Mouse (Mus musculus): ENCODE results near the gene Zfp428. TPM values are rescaled to one million over a fixed set of nuclear protein-coding genes. Genes with fewer than 3 reads are reported as not detected.
"Not testable (repeated sequence)": the region's sequence is repeated elsewhere in the genome, so short reads cannot be mapped to it uniquely, and the experiment has no call there.

Gene Zfp428
- total and polyA plus RNA-seq, 2 experiments from 2014 or later = 209 to 297 TPM

DNA sequence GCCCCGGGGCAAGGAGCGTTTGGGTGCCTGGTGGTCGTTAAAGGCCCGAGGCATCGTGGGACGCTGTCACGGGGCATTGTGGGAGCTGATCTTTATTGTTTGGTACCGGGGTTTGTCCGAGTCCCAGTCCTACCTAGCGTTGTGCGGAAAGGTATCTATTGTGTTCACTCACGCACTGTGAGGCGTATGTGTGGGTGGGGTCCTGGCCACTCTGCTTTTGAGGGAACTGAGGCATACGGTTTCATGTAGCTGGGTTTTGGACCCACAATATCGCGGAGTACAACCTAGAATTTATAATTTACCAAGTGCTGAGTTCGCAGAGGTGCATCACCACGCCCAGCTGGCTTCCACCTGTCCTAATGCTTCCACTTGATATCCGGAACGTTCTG lies 914 bp downstream of the Zfp428 start:
- H3K4me1 ChIP-seq (ENCODE audit: insufficient read depth, low read length) = peaks cover 14% of the 10 kb centered on the region
- ATAC-seq (ENCODE audit: low FRiP score) (no peak), DNase-seq (ENCODE audit: low spot score) (no peak)
- no peak for TF ChIP-seq CTCF (IDR thresholded peaks at IDR 0.05)
- peaks cover 22% of the 10 kb centered on the region for H3K36me3 ChIP-seq (ENCODE audit: insufficient read depth, low read length)
- peak overlapping the region; percentile 65 for H3K4me2 ChIP-seq (ENCODE audit: low read depth, low read length, poor library complexity, severe bottlenecking)
- H3K9me3 ChIP-seq (ENCODE audit: low read length) = no peaks in the 10 kb centered on the region
- no peaks in the 10 kb centered on the region for H3K27me3 ChIP-seq (ENCODE audit: insufficient read depth, low read length)
- peak overlapping the region; percentile 99 for H3K27ac ChIP-seq (ENCODE audit: low read depth, low read length)
- peak overlapping the region; percentile 93 for H3K9ac ChIP-seq (replicated peaks; ENCODE audit: low read length, poor library complexity, severe bottlenecking)
- WGBS = under 1% methylated on average over 20 of the region's 20 CpGs
- H3K4me3 ChIP-seq (ENCODE audit: low read depth, low read length) = peak overlapping the region; percentile 63

DNA sequence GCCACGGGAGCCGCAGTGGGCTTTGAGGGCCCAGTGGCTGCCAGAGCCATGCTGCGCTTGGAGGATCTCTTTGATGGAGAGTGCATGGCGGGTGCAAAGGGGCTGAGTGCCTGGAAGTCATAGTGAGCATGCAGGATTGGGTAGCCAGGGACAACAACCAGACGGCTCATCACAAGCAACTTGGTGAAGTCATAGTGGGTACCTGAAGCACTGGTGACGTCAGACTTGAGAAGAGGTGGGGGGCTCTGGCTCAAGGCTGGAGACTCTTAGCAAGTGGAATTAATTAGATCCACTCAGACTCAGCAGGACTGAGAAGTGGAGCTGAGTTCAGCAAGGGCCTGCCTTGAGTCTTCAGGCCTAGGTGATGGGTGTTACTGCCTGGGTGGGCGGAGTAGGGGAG lies 5.5 kb downstream of the Zfp428 start, which contains the start of gene AC161166.1:
AC161166.1 (minus strand) TSS at position 101 of the 400 bp plus-strand sequence.
- TF ChIP-seq CTCF (IDR thresholded peaks at IDR 0.05) = no peak
- Histone ChIP-seq H3K9ac (replicated peaks; ENCODE audit: low read length, poor library complexity, severe bottlenecking) (0 out of 2 replicates have a peak within 1 kb of the TSS, but pooled peaks have one; percentile 8), H3K27ac (ENCODE audit: low read depth, low read length) (no peak within 1 kb of the TSS), H3K27me3 (ENCODE audit: insufficient read depth, low read length) (no peaks in the 10 kb centered on the region), H3K9me3 (ENCODE audit: low read length) (no peaks in the 10 kb centered on the region), H3K4me3 (ENCODE audit: low read depth, low read length) (no peak within 1 kb of the TSS), H3K4me1 (ENCODE audit: insufficient read depth, low read length) (peaks cover 6% of the 10 kb centered on the region), H3K4me2 (ENCODE audit: low read depth, low read length, poor library complexity, severe bottlenecking) (no peak within 1 kb of the TSS), H3K36me3 (ENCODE audit: insufficient read depth, low read length) (peaks cover 38% of the 10 kb centered on the region)
- DNase-seq (ENCODE audit: low spot score) = no peak
- 83% methylated on average over 7 of the region's 7 CpGs for WGBS
- ATAC-seq (ENCODE audit: low FRiP score) = no peak

DNA sequence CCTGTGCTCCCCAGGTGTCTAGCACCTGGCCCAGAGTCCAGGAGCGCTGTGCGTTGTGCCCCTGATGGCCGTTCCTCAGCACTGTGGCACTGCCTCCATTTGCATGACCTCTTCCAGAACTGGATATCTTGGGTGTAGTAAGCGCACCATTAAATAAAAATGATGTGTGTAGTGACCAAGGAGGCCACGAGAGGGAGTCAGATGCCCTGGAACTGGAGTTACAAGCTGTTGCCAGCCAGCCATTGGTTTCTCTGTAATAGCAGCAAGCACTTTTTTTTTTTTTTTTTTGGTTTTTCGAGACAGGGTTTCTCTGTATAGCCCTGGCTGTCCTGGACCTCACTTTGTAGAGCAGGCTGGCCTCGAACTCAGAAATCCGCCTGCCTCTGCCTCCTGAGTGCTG lies 9.5 kb downstream of the Zfp428 start:
- ATAC-seq (ENCODE audit: low FRiP score) = 0 out of 2 replicates have a peak, but pooled peaks have one; percentile 14
- H3K4me2 ChIP-seq (ENCODE audit: low read depth, low read length, poor library complexity, severe bottlenecking); H3K27me3 ChIP-seq (ENCODE audit: insufficient read depth, low read length); H3K9ac ChIP-seq (replicated peaks; ENCODE audit: low read length, poor library complexity, severe bottlenecking); H3K4me1 ChIP-seq (ENCODE audit: insufficient read depth, low read length); H3K4me3 ChIP-seq (ENCODE audit: low read depth, low read length); H3K27ac ChIP-seq (ENCODE audit: low read depth, low read length); H3K9me3 ChIP-seq (ENCODE audit: low read length): not testable (repeated sequence)
- peak; percentile 73 for DNase-seq (ENCODE audit: low spot score)
- peak; percentile 66 for TF ChIP-seq CTCF (IDR thresholded peaks at IDR 0.05)
- WGBS = 68% methylated on average over 7 of the region's 8 CpGs
- H3K36me3 ChIP-seq (ENCODE audit: insufficient read depth, low read length) = peaks cover 35% of the 10 kb centered on the region

DNA sequence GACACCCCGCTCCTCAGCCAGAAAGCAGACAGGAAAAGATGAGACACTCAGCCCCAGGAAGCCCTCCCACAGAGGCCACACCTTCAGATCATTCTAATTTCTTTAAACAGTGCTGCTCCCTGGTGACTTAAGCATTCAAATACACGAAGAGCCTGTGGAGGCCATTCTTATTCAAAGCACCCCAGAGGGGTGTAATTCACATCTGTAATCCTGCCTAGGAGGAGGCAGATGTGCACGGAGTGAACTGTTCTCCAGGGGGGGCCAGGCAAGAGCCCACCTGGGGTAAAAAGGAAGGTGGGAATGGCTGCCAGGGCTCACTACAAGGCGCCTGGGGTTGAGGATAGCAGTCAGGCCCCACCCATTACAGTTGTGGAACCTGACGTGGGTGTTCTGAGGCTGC lies 10.3 kb downstream of the Zfp428 start:
- no peaks in the 10 kb centered on the region for H3K27me3 ChIP-seq (ENCODE audit: insufficient read depth, low read length)
- no peak overlapping the region for H3K4me3 ChIP-seq (ENCODE audit: low read depth, low read length)
- peaks cover 30% of the 10 kb centered on the region for H3K36me3 ChIP-seq (ENCODE audit: insufficient read depth, low read length)
- no peaks in the 10 kb centered on the region for H3K9me3 ChIP-seq (ENCODE audit: low read length)
- H3K4me2 ChIP-seq (ENCODE audit: low read depth, low read length, poor library complexity, severe bottlenecking) = no peak overlapping the region
- no peaks in the 10 kb centered on the region for H3K4me1 ChIP-seq (ENCODE audit: insufficient read depth, low read length)
- no peak for TF ChIP-seq CTCF (IDR thresholded peaks at IDR 0.05)
- ATAC-seq (ENCODE audit: low FRiP score) (no peak), DNase-seq (ENCODE audit: low spot score) (no peak)
- no peak overlapping the region for H3K9ac ChIP-seq (replicated peaks; ENCODE audit: low read length, poor library complexity, severe bottlenecking)
- WGBS = 33% methylated on average over 5 of the region's 5 CpGs
- H3K27ac ChIP-seq (ENCODE audit: low read depth, low read length) = peak overlapping the region; percentile 43; the same call in 1 of the 2 replicates

DNA sequence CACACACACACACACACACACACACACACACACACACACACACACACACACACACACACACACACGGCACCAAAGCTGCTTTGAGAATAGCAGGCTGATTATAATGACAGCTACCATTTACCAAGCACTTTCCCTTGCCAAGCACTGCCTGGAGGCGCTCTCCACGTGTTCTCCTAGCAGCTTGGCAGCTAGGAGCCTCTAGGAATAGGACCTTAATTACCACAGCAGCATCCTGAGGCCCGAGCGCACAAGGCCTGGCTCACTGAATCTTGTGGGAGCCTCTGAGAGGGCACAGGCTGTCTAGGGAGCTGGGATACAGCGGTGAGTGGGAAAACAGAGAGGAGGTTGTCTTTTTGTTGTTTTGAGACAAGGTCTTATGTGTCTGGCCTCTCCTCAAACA lies 10.8 kb downstream of the Zfp428 start:
- H3K36me3 ChIP-seq (ENCODE audit: insufficient read depth, low read length) = peaks cover 25% of the 10 kb centered on the region
- ATAC-seq (ENCODE audit: low FRiP score) = no peak
- peak overlapping the region; percentile 51 for H3K27ac ChIP-seq (ENCODE audit: low read depth, low read length)
- no peak overlapping the region for H3K4me3 ChIP-seq (ENCODE audit: low read depth, low read length)
- H3K9me3 ChIP-seq (ENCODE audit: low read length) = no peaks in the 10 kb centered on the region
- no peak for TF ChIP-seq CTCF (IDR thresholded peaks at IDR 0.05)
- H3K4me2 ChIP-seq (ENCODE audit: low read depth, low read length, poor library complexity, severe bottlenecking) = no peak overlapping the region
- WGBS = 39% methylated on average over 6 of the region's 6 CpGs
- no peaks in the 10 kb centered on the region for H3K4me1 ChIP-seq (ENCODE audit: insufficient read depth, low read length)
- H3K27me3 ChIP-seq (ENCODE audit: insufficient read depth, low read length) = no peaks in the 10 kb centered on the region
- DNase-seq (ENCODE audit: low spot score) = peak; percentile 62
- no peak overlapping the region for H3K9ac ChIP-seq (replicated peaks; ENCODE audit: low read length, poor library complexity, severe bottlenecking)

DNA sequence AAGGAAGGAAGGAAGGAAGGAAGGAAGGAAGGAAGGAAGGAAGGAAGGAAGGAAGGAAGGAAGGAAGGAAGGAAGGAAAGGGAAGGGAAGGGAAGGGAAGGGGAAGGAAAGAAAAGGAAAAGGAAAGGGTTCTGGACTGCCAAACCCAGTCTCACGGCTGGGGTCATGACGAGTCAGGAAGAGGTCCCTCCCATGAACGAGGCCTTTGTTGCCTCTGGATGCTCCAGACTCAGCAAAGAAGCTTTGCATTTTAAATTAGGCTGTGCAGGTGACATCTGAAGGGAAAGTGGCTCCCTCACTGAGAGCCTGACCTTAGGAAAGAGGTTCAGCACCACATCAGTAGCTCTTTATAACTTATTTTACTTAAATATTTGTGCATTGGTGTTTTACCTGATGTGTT lies 12.3 kb downstream of the Zfp428 start:
- Histone ChIP-seq H3K27me3 (ENCODE audit: insufficient read depth, low read length) (no peaks in the 10 kb centered on the region), H3K9ac (replicated peaks; ENCODE audit: low read length, poor library complexity, severe bottlenecking) (no peak overlapping the region), H3K4me2 (ENCODE audit: low read depth, low read length, poor library complexity, severe bottlenecking) (no peak overlapping the region), H3K36me3 (ENCODE audit: insufficient read depth, low read length) (peaks cover 24% of the 10 kb centered on the region), H3K27ac (ENCODE audit: low read depth, low read length) (no peak overlapping the region), H3K4me3 (ENCODE audit: low read depth, low read length) (no peak overlapping the region), H3K4me1 (ENCODE audit: insufficient read depth, low read length) (no peaks in the 10 kb centered on the region), H3K9me3 (ENCODE audit: low read length) (no peaks in the 10 kb centered on the region)
- ATAC-seq (ENCODE audit: low FRiP score) (no peak), DNase-seq (ENCODE audit: low spot score) (no peak)
- TF ChIP-seq CTCF (IDR thresholded peaks at IDR 0.05) = no peak
- 21% methylated on average over 3 of the region's 3 CpGs for WGBS

DNA sequence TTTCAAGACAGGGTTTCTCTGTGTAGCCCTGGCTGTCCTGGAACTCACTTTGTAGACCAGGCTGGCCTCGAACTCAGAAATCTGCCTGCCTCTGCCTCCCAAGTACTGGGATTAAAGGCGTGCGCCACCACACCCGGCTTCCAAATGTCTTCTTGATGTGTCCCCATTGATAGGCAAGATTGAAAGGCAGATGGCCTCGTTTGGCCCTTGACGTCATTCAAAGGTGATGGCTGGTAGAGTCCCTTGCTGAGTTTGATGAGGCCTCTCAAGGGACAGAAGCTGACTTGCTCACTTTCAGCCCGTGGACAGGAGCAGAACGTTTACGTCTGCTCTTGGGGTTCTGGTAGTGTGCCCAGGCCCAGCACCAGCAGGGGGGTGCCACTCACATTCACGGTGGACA lies 13.2 kb downstream of the Zfp428 start:
- not testable (repeated sequence) for ATAC-seq (ENCODE audit: low FRiP score); H3K9me3 ChIP-seq (ENCODE audit: low read length); H3K4me3 ChIP-seq (ENCODE audit: low read depth, low read length); H3K4me2 ChIP-seq (ENCODE audit: low read depth, low read length, poor library complexity, severe bottlenecking); DNase-seq (ENCODE audit: low spot score); H3K4me1 ChIP-seq (ENCODE audit: insufficient read depth, low read length); H3K27me3 ChIP-seq (ENCODE audit: insufficient read depth, low read length); H3K9ac ChIP-seq (replicated peaks; ENCODE audit: low read length, poor library complexity, severe bottlenecking); H3K27ac ChIP-seq (ENCODE audit: low read depth, low read length)
- 86% methylated on average over 10 of the region's 10 CpGs for WGBS
- H3K36me3 ChIP-seq (ENCODE audit: insufficient read depth, low read length) = peaks cover 20% of the 10 kb centered on the region

Measured in midbrain, postnatal 0 days (tissue).